Mouse (Mus musculus) myocyte (in vitro differentiated cells): Measurements from ENCODE around the gene Fmnl3.

Experiments
- CEBPB ChIP-seq: IDR thresholded peaks from 2 replicates; pipeline ENCODE4 v1.6.1; 2011; ENCODE audit warnings: mild to moderate bottlenecking, moderate library complexity; ENCODE audit not compliant: poor library complexity, insufficient read depth, severe bottlenecking
- E2F4 ChIP-seq: IDR thresholded peaks from one replicate; pipeline ENCODE4 v1.6.1; 2011; ENCODE audit warnings: mild to moderate bottlenecking, control low read depth, moderate library complexity; ENCODE audit not compliant: insufficient read depth
- MAX ChIP-seq: IDR thresholded peaks from one replicate; pipeline ENCODE4 v1.6.1; 2011; ENCODE audit warnings: low read depth, mild to moderate bottlenecking, control low read depth
- MYOD1 ChIP-seq, 3 experiments: IDR thresholded peaks; one replicate each; pipeline ENCODE4 v1.6.1; 2011; ENCODE audit warnings: control low read depth in 2 of 3, low read depth in 2 of 3, mild to moderate bottlenecking in 2 of 3, moderate library complexity in 1 of 3; ENCODE audit not compliant: insufficient read length in 2 of 3, control insufficient read depth in 1 of 3
- MYOG ChIP-seq, 3 experiments: IDR thresholded peaks; one replicate each; pipeline ENCODE4 v1.6.1; 2011; ENCODE audit warnings: control low read depth in 2 of 3, low read depth in 2 of 3, mild to moderate bottlenecking in 2 of 3; ENCODE audit not compliant: insufficient read length in 2 of 3, control insufficient read depth in 1 of 3, insufficient read depth in 1 of 3
- POLR2A ChIP-seq: IDR thresholded peaks from one replicate; pipeline ENCODE4 v1.6.1; 2011; ENCODE audit warnings: low read depth, mild to moderate bottlenecking, control low read depth, moderate library complexity; ENCODE audit not compliant: insufficient read length
- POLR2AphosphoS2 ChIP-seq: IDR thresholded peaks from one replicate; pipeline ENCODE4 v1.6.1; 2011; ENCODE audit warnings: low read depth, control low read depth; ENCODE audit not compliant: insufficient read length
- SRF ChIP-seq: IDR thresholded peaks from one replicate; pipeline ENCODE4 v1.6.1; 2011; ENCODE audit warnings: low read depth; ENCODE audit not compliant: control insufficient read depth, insufficient read length
- USF1 ChIP-seq: IDR thresholded peaks from one replicate; pipeline ENCODE4 v1.6.1; 2011; ENCODE audit warnings: low read depth, mild to moderate bottlenecking, control low read depth, moderate library complexity

DNA sequence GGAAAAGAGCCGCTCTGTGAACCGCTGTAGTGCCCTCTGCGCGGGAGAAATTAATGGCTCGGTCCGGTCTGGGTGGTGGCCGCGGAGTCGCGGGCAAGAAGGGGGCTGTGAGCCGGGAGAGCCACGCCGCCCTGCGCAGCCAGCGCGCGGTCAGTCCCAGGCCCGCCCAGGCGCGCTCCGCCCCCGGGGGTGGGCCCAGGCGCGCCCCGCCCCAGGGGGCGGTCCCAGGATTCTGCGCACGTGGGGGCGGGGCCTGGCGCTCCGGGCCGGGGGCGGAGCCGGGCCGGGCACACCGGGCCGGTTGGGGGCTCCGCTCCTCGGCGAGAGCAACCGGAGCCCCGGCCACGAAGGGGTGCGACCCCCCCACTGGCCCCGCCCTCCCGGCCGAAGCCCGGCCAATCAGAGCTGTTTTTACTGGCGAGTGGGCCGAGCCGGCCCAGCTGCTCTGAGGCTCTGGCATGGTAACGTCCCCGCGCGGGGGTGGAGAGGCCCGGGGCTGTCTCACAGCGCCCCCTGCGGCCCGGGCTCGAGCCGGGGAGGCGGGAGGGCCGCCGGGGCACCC, 75.4 kb downstream of the Fmnl3 start, which contains the start of gene Prpf40b:
- no peak for TF ChIP-seq MAX
- TF ChIP-seq USF1 = no peak
- TF ChIP-seq POLR2A = peak; percentile 97
- TF ChIP-seq SRF = peak; percentile 16
- peak; percentile 49 to 85 (median 66) for TF ChIP-seq MYOG (IDR thresholded peaks at IDR 0.05; ENCODE audit: control insufficient read depth in 1 of 3, insufficient read depth in 1 of 3, insufficient read length in 2 of 3, low read depth in 2 of 3)
- no peak for TF ChIP-seq CEBPB
- TF ChIP-seq POLR2AphosphoS2 = peak; percentile 97
- peak in 2 of 3 experiments; percentile 39 to 81 for TF ChIP-seq MYOD1 (IDR thresholded peaks at IDR 0.05; ENCODE audit: control insufficient read depth in 1 of 3, insufficient read length in 2 of 3, low read depth in 2 of 3)
- no peak for TF ChIP-seq E2F4
